Mouse (Mus musculus): ENCODE data around the gene Nrcam.

GRCm38 (mm10) chr12:44386398-44386797, 57.7 kb downstream of the Nrcam start:
- TF ChIP-seq CTCF (IDR thresholded peaks at IDR 0.05; ENCODE audit: low read depth, low read length) (no peak), POLR2A (IDR thresholded peaks at IDR 0.05; ENCODE audit: borderline replicate concordance, low read depth, low read length) (no peak)

Measured in bone marrow macrophage, adult 2 months (primary cell).